Mouse (Mus musculus) layer of hippocampus, postnatal 36 days (tissue): ENCODE data around the gene Foxd3. TPM values are rescaled to one million over a fixed set of nuclear protein-coding genes. Genes with fewer than 3 reads are reported as not detected.
"Not testable (repeated sequence)": the region's sequence is repeated elsewhere in the genome, so short reads cannot be mapped to it uniquely, and the experiment has no call there.

Experiments
- DNase-seq, 2 experiments: peaks; one replicate each; pipeline ENCODE4 v3.0.0; 2022
- total RNA-seq, 2 experiments: library from RNA; stranded (reverse); gene quantifications; 2 replicates each; pipeline ENCODE4 v1.2.3; 2021

The Foxd3 gene
- total RNA-seq = not detected

DNA sequence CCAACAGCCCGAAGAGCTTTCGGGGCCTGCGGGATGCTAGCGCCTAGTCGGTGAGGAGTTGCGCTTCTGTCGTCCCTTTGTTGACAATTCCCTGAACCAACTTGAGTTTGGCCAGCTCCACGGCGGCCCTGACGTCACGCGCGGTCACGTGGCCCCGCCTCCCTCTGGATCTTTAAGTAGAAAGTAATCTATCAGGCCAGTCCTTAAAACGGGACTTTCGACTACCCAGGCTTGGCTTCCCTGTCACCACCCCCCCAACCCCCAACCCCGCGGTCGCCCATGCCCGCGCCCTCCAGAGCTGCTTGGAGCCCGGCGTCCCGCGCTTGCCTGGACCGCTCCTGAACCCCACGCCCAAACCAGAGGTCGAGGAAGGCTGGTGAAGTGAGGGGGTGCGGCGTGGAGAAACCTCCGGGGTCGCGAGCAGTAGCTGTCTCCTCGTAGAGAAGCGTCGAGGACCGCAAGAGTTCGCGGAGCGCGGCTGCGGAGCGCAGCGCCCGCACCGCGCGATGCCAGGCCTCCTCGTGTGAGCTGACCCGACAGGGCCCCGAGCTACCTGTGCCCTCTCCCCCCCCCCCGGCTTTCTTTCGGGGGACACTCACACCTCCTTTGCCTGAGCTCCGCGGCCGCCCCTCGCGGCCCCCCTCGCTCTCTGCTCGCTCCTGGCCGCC lies at the start of gene Foxd3:
Foxd3 (plus strand) TSS at position 363 of the 668 bp plus-strand sequence.
- DNase-seq = no peak

DNA sequence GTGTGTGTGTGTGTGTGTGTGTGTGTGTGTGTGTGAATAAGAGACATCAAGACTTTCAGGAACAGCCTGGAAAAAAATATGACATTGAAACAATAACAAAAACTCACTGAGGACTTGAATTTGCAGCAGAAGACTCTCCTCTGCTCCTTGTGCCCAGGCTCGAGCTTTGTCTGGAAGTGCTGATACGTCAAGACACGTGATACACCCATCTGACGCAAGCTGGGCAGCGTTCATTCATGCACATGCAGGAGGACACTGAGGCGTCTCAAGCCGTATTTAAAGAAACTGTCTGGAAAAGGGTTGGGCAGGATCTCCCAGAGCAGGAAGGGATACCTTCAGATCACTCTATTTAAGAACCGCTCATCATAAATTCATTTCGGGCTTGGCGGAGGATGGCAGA lies 43.9 kb upstream of the Foxd3 start:
- no peak for DNase-seq

DNA sequence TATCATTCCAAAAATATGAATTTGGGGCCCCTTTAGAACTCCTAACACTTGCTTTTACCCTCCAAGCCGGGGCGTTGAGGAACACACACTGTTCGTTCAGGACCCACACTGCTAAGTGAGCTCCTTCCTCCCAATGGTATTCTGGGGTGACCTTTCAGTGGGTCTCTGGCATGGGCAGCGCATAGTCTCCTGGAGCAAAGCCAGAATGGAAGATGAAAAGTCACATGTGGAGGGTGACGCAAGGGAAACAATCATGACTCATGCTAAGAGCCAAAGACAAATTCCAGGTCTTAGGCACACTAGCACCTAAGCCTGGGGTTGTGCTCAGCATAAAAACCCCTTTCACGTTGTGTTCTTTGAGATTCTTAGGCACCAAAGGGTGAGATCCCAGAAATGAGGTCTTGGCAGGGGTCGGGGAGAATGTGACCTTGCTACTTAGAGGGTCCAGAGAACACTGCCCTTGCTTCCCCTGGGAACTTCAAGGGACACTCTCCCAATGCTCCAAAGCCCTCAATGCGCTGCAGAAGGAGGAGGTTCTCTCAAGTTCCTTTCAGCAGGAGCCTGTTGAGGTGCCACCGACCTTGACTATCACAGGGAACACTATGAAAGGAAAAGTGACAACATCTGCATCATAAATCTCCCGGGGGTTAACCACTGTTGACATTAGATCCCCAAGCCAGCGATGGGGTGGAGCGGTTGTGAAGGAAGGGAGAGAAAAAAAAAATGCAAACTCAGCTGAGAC lies 43.3 kb upstream of the Foxd3 start:
- DNase-seq = no peak

DNA sequence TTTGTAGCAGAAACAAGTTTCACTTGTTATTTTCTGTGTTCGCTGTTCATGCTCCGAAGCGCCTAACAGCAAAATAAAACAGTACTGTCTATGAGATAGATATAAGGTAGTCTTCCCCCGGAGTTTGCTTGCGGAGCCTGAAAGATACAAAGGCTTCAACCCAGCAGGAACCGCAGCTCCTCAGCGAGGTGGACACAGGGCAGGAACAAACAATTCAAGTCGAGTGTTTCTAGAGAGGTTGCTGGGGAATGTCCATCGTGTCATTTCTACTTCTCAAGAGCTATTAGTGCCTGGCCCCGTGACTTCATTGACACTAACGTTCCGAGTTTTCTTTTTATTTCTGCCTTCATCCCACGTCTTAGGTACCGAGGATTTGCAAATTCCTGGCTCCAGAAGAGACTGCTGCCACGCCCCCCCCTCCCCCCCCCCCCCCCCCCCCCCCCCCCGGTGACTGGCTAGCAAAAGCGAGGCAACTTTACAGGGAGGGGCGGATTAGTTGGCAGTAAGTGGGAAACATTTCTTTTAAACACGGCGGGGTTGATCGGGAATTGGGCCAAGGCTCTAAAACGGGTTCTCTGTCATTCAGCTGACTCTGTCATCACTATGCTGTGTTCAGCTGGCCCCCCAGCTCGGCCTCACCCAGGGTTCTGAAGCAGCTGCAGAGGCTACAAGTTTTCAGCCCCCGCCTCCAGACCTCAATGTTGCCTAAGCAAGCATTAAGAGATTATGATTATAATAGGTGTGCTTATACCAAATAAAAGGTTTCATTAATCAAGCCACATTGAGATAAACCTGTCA lies 29.9 kb upstream of the Foxd3 start:
- DNase-seq = no peak

DNA sequence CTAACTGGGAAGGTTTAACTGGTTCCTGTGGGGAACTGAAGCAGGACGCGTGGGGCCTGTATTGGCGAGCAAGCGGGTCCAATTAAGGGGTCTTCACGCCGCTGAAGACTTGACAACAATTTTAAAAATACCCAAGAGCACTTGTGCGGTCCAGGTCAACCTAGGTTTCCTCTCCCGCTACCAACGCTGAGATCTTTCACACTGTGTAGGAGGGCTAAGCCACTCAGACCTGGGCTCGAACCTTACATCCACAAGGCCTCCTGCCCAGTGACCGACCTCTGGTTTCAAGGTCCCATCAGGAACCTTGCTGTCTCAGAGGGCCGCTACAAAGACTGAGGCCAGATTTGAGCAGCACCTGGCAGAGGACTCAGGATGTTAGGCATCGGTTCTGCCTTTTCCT lies 29.0 kb upstream of the Foxd3 start:
- DNase-seq = no peak

DNA sequence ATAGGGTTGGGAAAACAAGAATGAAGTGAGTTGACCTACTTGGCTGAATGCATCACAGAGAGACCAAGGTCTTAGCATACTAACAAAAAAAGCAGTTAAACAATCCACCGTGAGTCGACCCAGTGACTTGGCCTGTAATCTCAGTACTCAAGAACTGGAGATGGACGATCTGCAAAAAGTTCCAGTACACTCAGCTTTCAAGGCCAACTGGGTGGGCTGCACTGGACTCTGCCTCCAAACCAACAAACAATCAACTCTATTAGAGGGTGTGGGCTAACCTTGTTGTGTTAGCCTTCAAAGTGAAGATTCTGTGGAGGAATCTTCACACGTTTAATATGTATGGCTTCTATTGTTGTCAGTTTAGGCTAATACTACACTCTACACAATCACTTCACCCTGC lies 20.1 kb upstream of the Foxd3 start:
- no peak for DNase-seq

DNA sequence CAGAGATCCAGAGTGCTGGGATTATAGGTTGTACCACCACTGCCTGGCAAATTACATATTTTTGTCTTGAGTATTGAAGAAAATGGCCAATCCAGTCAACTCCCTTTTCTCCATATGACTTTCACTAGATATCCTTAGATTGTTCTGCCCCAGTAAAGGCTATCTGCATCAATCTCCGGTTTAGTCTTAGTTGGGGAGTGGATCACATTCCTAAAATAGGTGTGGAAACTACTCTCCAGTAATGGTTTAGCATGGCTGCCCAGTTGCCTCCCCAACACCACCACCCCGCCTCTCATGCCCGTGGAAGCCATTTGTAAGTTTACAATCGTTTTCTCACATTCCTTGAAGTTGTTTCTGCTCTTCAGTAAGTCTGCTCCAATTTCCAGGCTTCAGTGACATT lies 19.4 kb upstream of the Foxd3 start:
- DNase-seq = no peak

DNA sequence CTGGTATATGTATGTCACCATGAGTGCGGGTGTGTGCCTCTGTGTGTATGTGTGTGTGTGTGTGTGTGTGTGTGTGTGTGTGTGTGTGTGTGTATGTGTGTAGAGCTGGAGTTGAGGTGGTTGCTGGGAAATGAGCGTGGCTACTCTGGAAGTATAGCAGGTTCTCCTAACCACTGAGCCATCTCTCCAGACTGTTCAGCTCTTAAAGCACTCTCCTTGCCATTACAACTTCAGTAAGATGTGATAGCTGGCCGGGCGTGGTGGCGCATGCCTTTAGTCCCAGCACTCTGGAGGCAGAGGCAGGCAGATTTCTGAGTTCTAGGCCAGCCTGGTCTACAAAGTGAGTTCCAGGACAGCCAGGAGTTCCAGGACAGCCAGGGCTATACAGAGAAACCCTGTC lies 15.5 kb upstream of the Foxd3 start:
- DNase-seq = not testable (repeated sequence)

DNA sequence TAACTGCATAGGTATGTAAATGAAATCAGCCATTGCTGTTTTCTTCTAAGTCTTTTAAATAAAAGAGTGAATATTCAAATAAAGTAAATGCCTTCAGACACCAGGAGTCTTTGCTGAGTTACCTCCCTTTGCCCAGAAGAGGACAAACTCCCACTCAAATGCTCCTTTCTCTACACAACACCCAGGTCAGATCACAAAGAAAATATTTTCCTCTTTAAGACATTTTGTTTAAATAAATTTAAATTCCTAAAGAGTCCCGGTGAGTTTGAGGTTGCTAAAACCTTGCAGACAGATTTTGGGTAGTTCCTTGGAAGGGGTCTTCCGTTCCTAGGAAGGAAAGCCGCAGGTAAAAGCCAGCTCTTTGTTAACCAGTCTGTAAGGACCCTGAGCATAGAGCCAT lies 14.2 kb upstream of the Foxd3 start:
- no peak for DNase-seq

DNA sequence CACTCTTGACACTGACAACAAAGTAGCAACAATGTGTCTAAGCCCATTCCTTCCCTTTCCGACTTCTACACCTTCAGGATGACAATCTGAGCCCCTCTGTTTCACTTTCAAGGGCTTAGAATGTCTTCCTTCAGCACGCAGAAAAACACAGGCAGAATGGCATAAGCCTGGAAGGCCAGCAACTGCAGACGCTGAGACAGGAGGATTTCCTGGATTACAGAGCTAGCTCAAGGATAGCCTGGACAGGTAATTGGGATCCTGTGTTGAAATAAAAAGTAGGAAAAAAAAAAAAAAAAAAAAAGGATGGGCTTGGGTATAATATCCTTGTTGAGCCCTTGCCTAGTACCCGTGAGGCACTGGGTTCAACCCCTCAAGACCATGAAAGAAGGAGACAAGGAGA lies 10.5 kb upstream of the Foxd3 start:
- no peak for DNase-seq

DNA sequence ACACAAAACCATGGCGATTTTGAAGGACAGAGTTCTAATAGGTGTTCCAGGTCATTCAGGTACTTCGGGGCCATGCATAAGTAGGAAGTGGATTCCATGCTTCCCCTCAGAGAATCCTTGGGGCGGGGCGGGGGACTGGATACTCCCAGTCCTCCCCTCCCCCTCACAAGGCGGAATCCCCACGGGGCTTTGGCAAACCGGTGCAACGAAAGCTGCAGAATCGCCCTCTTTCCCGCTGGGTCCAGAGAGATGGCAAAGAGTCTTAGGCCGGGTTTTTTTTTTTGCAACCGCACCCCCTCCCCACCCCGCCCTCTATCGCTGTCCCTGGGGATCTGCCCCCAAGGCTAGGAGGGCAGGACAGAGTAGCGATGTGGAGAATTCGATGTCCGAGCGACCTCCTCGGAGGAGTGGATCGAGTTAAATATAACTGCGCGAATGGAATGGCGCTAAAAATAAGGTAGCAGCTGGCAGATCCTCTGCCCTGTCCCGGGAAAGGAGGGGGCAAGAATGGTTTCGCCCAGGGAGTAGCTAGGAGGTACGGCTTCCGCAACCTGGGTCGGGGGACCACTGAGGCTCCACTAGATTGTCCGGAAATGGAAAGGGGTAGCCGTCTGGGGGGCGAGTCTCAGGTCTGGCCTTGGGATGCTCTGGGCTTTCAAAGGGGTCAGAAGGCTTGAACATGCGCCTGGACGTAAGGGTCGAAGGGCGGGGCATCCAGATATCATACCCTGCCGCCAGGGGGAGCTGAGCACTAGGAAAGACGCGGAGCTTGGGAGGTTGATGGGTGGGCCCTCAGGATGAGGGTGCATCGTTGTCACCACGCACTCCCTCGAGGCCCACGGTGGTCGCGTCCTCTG lies 5.8 kb upstream of the Foxd3 start:
- DNase-seq = no peak

DNA sequence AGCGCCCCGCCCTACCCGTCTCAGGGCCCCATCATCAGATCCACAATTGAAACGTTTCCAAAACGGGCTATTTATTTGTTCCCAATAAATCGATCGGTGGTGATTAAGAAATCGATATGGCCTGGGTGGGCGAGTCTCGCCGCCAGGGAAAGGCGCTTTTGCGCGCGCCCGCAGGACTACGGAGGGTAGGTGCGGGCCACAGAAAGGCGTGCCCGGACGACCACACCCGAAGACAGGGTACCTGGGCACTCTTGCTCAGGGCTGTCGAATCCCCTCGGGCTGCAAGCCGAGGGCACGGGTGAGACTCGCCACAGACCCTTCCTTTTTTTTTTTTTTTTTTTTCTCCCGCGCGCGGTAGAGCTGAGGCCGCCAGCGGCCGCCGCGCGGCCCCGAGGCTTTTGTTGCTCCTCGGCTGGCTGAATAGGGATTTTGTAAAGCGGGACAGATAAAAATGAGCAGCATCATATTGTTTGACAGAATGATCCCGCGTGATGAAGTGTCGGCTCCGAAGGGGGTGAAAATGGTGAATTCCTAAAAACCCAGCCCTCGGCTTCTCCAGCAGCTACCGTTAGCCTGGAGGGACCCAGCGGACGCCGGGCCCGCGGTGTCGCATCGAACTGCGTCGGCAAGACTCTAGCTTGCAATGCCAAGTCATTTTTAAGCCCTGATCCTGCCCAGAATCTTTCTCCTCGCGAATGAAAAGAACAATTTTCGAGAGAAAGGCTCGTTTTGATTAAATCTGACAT lies 5.0 kb upstream of the Foxd3 start:
- DNase-seq = no peak

DNA sequence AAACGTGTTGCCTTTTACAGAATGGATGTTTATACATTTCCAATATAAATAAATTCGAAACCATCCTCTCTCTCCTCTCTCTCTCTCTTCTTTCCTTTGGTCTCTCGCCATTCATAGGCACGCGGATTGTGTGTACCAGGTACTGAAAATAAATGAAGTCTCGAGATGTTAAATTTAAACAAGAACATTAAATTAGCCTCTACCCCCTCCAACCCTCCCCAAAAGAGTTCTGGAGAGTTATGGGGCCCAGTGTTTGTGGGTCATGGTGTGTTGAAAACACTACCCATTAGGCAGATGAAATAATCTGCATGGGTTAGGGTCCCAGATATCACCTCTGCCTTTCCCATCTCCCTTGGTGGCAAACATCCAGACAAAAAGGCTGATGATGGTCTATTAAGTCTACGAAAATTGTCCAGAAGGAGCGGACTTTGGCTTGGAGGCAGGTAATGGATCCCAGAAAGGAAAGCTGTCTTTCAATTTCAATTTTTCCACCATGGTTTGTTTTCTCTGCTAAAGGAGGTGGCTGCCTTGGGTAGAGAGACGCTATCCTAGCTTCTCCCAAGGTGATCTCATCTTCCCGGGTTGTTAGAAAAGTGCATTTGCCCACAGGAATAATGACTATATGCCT lies 4.2 kb upstream of the Foxd3 start:
- DNase-seq = no peak

DNA sequence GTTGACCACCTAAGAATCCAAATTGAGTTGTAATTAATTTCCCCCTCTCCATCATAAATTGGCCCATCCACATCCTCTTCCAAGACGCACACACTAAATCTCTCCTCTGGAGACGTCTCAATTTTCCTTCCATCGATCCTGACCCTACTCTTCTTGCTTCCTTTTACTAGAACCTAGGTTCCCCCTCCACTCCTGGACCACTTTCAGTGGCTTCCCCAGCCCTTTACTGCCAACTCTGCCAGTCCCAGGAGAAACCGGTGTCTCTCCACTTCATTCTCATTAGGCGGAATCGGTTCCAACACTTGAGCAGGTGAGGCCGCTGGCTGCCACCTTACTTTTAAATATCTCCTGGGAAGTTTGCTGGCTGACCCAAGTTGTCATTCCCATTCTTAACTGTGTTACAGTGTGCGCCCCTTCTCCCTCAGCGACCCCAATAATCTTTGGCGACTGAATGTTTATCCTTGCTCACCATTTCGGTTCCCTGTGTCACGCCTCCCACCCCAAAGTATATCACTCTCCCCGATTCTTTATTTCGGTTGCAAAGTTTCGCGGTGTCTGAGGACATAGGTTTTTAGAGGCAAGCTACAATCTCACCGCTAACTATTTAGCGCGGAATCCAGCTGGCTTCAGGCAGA lies 3.4 kb upstream of the Foxd3 start:
- no peak for DNase-seq

DNA sequence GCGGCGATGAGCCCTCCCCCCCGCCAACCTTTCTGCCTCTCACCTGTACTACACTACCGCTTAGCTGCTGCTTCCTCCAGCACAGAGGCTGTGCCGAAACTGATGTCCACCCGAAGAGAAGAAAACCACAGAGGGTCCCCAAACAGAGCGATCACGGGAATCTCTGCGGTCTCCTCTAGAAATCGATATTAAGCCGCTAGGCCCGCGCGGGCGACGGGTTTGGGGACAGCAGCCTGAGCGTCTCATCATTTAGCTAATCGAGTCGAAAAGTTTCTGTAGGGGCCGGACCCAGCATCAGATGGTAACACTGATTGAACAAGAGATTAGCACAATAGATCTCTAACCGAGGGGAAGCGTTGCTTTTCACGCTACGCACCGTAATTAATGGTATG lies 2.9 kb upstream of the Foxd3 start:
- no peak for DNase-seq

DNA sequence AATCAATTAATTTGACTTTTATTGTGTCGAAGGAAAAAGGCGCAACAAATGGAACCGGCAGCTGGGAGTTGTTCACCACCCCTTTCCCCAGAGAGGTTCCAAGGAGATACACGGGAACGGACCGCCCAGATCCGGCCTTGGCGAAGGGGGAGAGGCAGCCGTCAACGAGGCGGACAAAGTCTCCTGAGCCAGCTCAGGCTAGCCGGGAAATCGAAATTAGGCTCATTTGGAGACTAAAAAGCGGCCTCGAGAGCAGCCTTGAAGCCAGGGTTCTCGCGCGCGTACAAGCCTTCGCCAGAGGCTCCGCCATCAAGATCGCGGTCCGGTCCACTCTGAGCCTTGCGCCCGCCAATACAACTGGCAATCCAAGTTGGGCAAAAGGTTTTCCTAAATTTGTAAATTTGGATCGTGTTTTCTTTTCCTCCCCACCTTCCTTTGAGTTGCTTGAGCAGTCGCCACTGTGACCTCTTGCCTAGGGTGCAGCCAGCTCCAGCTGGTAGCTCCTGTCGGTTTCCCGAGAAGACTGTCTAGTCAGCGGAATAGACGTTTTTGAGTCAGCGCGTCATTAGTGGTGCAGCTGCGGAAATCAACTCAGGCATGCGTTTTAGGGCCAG lies 2.4 kb upstream of the Foxd3 start:
- DNase-seq = no peak

DNA sequence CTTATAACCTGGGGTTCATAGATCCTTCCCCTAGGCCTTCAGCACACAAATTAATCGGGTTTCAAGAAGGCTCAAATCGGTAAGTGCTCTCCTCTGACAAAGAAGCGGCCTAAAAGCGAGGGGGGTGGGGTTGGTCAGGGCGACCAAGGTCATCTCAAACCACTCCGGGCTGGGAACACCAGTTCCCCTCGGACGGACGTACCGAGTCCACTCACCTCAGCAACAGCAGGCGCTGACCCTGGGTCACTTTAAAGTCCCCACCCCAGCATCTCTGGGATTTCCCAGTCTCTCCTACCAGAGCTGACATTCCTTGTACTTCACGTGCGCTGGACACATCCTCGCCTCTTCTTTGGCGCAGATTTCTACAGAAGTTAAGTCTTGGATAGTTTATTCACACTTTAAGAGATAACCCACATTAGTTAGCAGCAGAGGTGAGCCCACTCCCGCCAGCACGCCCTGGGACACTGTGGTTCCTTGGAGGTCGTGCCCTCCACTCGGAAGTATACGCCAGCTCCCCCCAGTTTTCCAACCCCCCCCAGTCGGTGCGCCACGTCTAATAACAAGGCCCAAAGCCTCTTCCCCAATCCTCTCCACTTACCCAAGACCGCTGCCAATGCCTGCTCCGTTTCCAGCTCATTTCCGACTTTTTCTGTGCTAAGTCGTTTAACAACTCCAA lies 1.3 kb upstream of the Foxd3 start:
- DNase-seq = no peak

DNA sequence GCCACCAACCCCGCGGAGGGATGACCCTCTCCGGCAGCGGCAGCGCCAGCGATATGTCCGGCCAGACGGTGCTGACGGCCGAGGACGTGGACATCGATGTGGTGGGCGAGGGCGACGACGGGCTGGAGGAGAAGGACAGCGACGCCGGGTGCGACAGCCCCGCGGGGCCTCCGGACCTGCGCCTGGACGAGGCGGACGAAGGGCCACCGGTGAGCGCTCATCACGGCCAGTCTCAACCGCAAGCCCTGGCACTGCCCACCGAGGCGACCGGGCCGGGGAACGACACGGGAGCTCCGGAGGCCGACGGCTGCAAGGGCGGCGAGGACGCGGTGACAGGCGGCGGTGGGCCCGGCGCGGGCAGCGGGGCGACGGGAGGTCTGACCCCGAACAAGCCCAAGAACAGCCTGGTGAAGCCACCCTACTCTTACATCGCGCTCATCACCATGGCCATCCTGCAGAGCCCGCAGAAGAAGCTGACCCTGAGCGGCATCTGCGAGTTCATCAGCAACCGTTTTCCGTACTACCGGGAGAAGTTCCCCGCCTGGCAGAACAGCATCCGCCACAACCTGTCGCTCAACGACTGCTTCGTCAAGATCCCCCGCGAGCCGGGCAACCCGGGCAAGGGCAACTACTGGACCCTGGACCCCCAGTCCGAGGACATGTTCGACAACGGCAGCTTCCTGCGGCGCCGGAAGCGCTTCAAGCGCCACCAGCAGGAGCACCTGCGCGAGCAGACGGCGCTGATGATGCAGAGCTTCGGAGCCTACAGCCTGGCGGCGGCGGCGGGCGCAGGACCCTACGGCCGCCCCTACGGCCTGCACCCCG lies 718 bp downstream of the Foxd3 start:
- DNase-seq = no peak

DNA sequence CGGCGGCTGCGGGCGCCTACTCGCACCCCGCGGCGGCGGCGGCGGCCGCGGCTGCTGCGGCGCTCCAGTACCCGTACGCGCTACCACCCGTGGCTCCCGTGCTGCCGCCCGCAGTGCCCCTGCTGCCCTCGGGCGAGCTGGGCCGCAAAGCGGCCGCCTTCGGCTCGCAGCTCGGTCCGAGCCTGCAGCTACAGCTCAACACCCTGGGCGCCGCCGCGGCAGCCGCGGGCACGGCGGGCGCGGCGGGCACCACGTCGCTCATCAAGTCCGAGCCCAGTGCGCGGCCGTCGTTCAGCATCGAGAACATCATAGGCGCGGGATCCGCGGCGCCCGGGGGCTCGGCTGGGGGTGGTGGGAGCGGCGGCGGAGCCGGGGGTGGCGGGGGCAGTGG lies 1.3 kb downstream of the Foxd3 start:
- DNase-seq = no peak
